Mouse (Mus musculus): ENCODE data around the gene Acr. TPM values are rescaled to one million over a fixed set of nuclear protein-coding genes. Genes with fewer than 3 reads are reported as not detected.

The Acr gene
- total and polyA plus RNA-seq, 3 experiments: not detected

- in situ Hi-C loops (cut with MboI; ENCODE audit: low pct_ligation_motif_present, low pct_unique_long_range_greater_than_20kb, low sequenced_read_pairs) (no loop called here), dilution Hi-C loops (cut with MboI; ENCODE audit: extremely low pct_ligation_motif_present, extremely low pct_unique_long_range_greater_than_20kb, low sequenced_read_pairs) (no loop called here)
- TF ChIP-seq MAX (IDR thresholded peaks at IDR 0.05; ENCODE audit: low read length) (no peak), USF1 (IDR thresholded peaks at IDR 0.05; ENCODE audit: low read depth, low read length) (no peak), SMC3 (IDR thresholded peaks at IDR 0.05; ENCODE audit: low read depth, low read length) (no peak), ZMIZ1 (IDR thresholded peaks at IDR 0.05; ENCODE audit: low read depth, low read length) (no peak), MEF2A (IDR thresholded peaks at IDR 0.05; ENCODE audit: borderline replicate concordance, low read depth, low read length) (no peak), TBP (conservative IDR thresholded peaks at IDR 0.05; ENCODE audit: low read depth, low read length) (no peak), TCF12 (IDR thresholded peaks at IDR 0.05; ENCODE audit: low read depth, low read length) (no peak), JUND (conservative IDR thresholded peaks at IDR 0.05; ENCODE audit: low read depth, low read length) (no peak), SIN3A (IDR thresholded peaks at IDR 0.05; ENCODE audit: low read length) (no peak), JUN (IDR thresholded peaks at IDR 0.05; ENCODE audit: insufficient read depth, low read depth, low read length) (no peak), UBTF (IDR thresholded peaks at IDR 0.05; ENCODE audit: low read depth, low read length) (no peak), ZNF384 (IDR thresholded peaks at IDR 0.05; ENCODE audit: low read depth, low read length) (no peak), CTCF (conservative IDR thresholded peaks at IDR 0.05 in 1 of 2, IDR thresholded peaks at IDR 0.05 in 1 of 2; ENCODE audit: low read depth in 2 of 2, low read length in 2 of 2) (no peak), KAT2A (IDR thresholded peaks at IDR 0.05; ENCODE audit: insufficient replicate concordance, low read length) (no peak), RAD21 (IDR thresholded peaks at IDR 0.05; ENCODE audit: low read depth, low read length) (no peak), ZKSCAN1 (IDR thresholded peaks at IDR 0.05; ENCODE audit: borderline replicate concordance, low read depth, low read length) (no peak), HCFC1 (IDR thresholded peaks at IDR 0.05; ENCODE audit: low read depth, low read length) (no peak), MAZ (IDR thresholded peaks at IDR 0.05; ENCODE audit: low read depth, low read length) (no peak)
- Histone ChIP-seq H3K4me1 (ENCODE audit: control insufficient read depth in 1 of 2, insufficient read depth in 2 of 2) (no peaks in the 10 kb centered on the region), H3K27ac (ENCODE audit: insufficient read depth, low read depth) (no peak overlapping the region), H3K9me3 (replicated peaks; ENCODE audit: low read length) (no peaks in the 10 kb centered on the region), H3K36me3 (replicated peaks in 1 of 2; ENCODE audit: control insufficient read depth in 1 of 2, insufficient read depth in 1 of 2, low read length in 1 of 2) (no peaks in the 10 kb centered on the region), H3K4me3 (replicated peaks in 1 of 3; ENCODE audit: low read depth in 2 of 3, low read length in 2 of 3, poor library complexity in 1 of 3) (no peak overlapping the region), H3K9ac (ENCODE audit: insufficient read depth, low read depth) (no peak overlapping the region), H3K4me2 (ENCODE audit: insufficient read depth, low read depth, poor library complexity, severe bottlenecking) (no peak overlapping the region), H3K79me2 (replicated peaks; ENCODE audit: control insufficient read depth, extremely low read depth, insufficient read depth, poor library complexity, severe bottlenecking) (no peaks in the 10 kb centered on the region), H3K27me3 (replicated peaks) (peaks cover 54% of the 10 kb centered on the region)
- no peak for DNase-seq (ENCODE audit: extremely low read depth)
Measured at GRCm38 (mm10) chr15:89572147-89572546, 4.0 kb downstream of the Acr start.

DNA sequence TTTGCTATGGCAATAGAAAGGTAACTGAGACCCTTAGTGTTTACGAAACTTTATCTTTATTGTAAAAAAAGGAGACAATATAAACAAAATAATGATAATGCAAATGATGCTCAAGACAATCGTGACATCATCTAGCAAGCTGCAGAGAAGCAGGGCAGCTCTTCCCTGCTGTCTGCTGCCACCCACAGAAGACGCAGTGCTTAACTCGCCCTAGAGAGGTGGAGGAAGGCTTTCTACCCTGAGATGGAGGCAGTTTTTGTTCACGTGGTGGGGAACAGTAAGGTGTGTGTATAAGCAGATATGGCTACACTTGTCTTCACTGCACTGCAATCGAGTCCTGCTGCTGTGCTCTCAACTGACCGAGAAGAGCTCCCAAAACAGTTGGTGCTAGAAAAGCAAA, 14.4 kb downstream of the Acr start:
- Histone ChIP-seq H3K79me2 (replicated peaks; ENCODE audit: control insufficient read depth, extremely low read depth, insufficient read depth, poor library complexity, severe bottlenecking) (no peaks in the 10 kb centered on the region), H3K9me3 (replicated peaks; ENCODE audit: low read length) (peaks cover 2% of the 10 kb centered on the region), H3K4me2 (ENCODE audit: insufficient read depth, low read depth, poor library complexity, severe bottlenecking) (no peak overlapping the region), H3K27me3 (replicated peaks) (no peaks in the 10 kb centered on the region), H3K4me3 (replicated peaks in 1 of 3; ENCODE audit: low read depth in 2 of 3, low read length in 2 of 3, poor library complexity in 1 of 3) (no peak overlapping the region), H3K27ac (ENCODE audit: insufficient read depth, low read depth) (no peak overlapping the region), H3K9ac (ENCODE audit: insufficient read depth, low read depth) (no peak overlapping the region), H3K36me3 (replicated peaks in 1 of 2; ENCODE audit: control insufficient read depth in 1 of 2, insufficient read depth in 1 of 2, low read length in 1 of 2) (peaks cover 0 to 1% of the 10 kb centered on the region in 2 experiments), H3K4me1 (ENCODE audit: control insufficient read depth in 1 of 2, insufficient read depth in 2 of 2) (no peaks in the 10 kb centered on the region)
- in situ Hi-C loops (cut with MboI; ENCODE audit: low pct_ligation_motif_present, low pct_unique_long_range_greater_than_20kb, low sequenced_read_pairs) (no loop called here), dilution Hi-C loops (cut with MboI; ENCODE audit: extremely low pct_ligation_motif_present, extremely low pct_unique_long_range_greater_than_20kb, low sequenced_read_pairs) (no loop called here)
- DNase-seq (ENCODE audit: extremely low read depth): no peak
- TF ChIP-seq SIN3A (IDR thresholded peaks at IDR 0.05; ENCODE audit: low read length) (no peak), TBP (conservative IDR thresholded peaks at IDR 0.05; ENCODE audit: low read depth, low read length) (no peak), USF1 (IDR thresholded peaks at IDR 0.05; ENCODE audit: low read depth, low read length) (no peak), ETS1 (conservative IDR thresholded peaks at IDR 0.05; ENCODE audit: low read depth, low read length) (no peak), ZC3H11A (IDR thresholded peaks at IDR 0.05; ENCODE audit: low read depth, low read length) (no peak), SMC3 (IDR thresholded peaks at IDR 0.05; ENCODE audit: low read depth, low read length) (no peak), NELFE (IDR thresholded peaks at IDR 0.05; ENCODE audit: low read depth, low read length) (no peak), EP300 (IDR thresholded peaks at IDR 0.05; ENCODE audit: low read length) (no peak), POLR2AphosphoS2 (IDR thresholded peaks at IDR 0.05; ENCODE audit: low read depth, low read length) (no peak), CHD1 (IDR thresholded peaks at IDR 0.05; ENCODE audit: low read depth, low read length) (no peak), NRF1 (IDR thresholded peaks at IDR 0.05; ENCODE audit: low read depth, low read length) (no peak)
